In the genomic region with DNA sequence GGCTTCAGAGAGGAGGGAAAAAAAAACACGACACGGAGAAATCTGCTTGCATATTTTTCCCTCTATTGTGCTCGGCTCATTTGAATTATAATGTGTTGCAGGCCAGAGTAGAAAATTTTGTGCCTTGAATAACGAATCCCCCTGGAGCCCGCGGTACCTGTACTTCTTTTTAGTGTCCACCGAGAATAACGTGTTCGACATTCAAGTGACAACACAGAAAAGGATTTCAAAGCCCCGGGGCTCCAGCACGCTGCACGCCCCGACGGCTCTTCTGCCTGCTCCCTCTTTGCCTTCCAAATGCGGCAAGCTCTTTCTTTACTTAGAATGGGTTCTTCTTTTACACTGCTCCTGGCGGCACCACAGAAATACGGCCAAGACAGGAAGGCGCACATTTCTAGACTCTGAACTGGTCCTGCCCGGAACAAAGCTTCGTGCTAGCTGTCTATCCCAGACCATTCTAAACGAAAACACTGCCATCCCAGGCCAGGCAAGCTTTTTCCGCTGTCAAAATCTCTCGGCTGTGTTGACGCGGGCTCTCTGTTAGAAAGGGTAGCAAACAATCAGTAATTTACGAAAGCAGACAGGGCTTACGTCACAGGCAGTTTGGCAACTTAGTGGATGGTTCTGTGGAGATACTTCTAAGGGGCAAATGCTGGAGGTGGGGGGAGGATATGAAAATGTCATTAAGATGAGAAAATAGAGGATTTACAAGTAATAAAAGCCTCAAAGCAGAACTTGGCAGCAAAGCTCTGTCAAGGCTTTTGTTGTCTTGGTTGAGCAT, we compare ENCODE assay signal across 9 mouse cellular contexts.
DNase-seq lines count a peak whose midpoint lies in the region; ATAC-seq and TF ChIP-seq lines count a peak whose summit lies in the region.
"Had no signal": no experiment of that assay in that cellular context is flagged by ENCODE, and none has a peak within 500 bp of the region (broad histone marks: within the 10 kb centered on the region; RNA-seq: fewer than 3 reads in every experiment).

No protein-coding gene starts in this region.

- WGBS in liver, adult 2 months = 6% methylated on average over 27 of the region's 27 CpGs
- WGBS in embryonic facial prominence, embryonic 10.5 days = 2% methylated on average over 27 of the region's 27 CpGs
- WGBS in liver, embryonic 14.5 days (ENCODE audit: insufficient replicate concordance) = 6% methylated on average over 27 of the region's 27 CpGs

- peak overlapping the region; percentile 43; the same call in 1 of the 2 replicates for H3K4me3 ChIP-seq in liver, adult 2 months (ENCODE audit: insufficient read depth, low read depth, low read length)
- peak overlapping the region; percentile 53 for H3K4me3 ChIP-seq in embryonic facial prominence, embryonic 10.5 days
- no peak overlapping the region for H3K4me3 ChIP-seq in liver, embryonic 14.5 days (ENCODE audit: insufficient read depth in 1 of 2, low read depth in 2 of 2, low read length in 2 of 2)

- H3K27me3 ChIP-seq in liver, adult 2 months (ENCODE audit: control insufficient read depth, insufficient read depth, low read length) = peaks cover 6% of the 10 kb centered on the region; the same call in 1 of the 2 replicates
- peaks cover 49% of the 10 kb centered on the region for H3K27me3 ChIP-seq in embryonic facial prominence, embryonic 10.5 days (replicated peaks; ENCODE audit: low read depth, poor library complexity, severe bottlenecking)
- peaks cover 34% of the 10 kb centered on the region for H3K27me3 ChIP-seq in liver, embryonic 14.5 days (ENCODE audit: control insufficient read depth, insufficient read depth, low read length)
- H3K27me3 ChIP-seq: CH12.LX had no signal

- intact Hi-C loops in heart, postnatal 10 days (cut with DNase I) = no loop called here

- no peaks in the 10 kb centered on the region for H3K79me2 ChIP-seq in liver, adult 2 months (ENCODE audit: control insufficient read depth, insufficient read depth, low read length)

- H3K27ac ChIP-seq in liver, adult 2 months (replicated peaks; ENCODE audit: insufficient read depth, low read depth, low read length) = no peak overlapping the region
- peak overlapping the region; percentile 57 for H3K27ac ChIP-seq in embryonic facial prominence, embryonic 10.5 days (replicated peaks)
- no peak overlapping the region for H3K27ac ChIP-seq in liver, embryonic 14.5 days

- TF ChIP-seq CTCF in liver, adult 2 months (IDR thresholded peaks at IDR 0.05; ENCODE audit: low read depth, low read length) = no peak
- no peak for TF ChIP-seq CTCF in liver, embryonic 14.5 days (IDR thresholded peaks at IDR 0.05; ENCODE audit: low read depth)

- 0 out of 2 replicates have a peak overlapping the region, but pooled peaks have one; percentile 8 for H3K9ac ChIP-seq in liver, adult 2 months (ENCODE audit: low read depth, low read length)
- H3K9ac ChIP-seq in liver, embryonic 14.5 days (replicated peaks) = no peak overlapping the region

- peak; percentile 30 for DNase-seq in liver, adult 2 months (ENCODE audit: extremely low read depth, low read depth, low spot score)
- no peak for DNase-seq in liver
- DNase-seq in embryonic facial prominence, embryonic 10.5 days (ENCODE audit: low spot score) = peak; percentile 59
- DNase-seq in heart, postnatal 10 days = peak; percentile 37 to 41
- peak; percentile 45 to 59 for DNase-seq in kidney, postnatal 36 days
- no peak for DNase-seq in liver, embryonic 14.5 days (ENCODE audit: low read depth in 3 of 3, low spot score in 3 of 3)
- peak; percentile 63 for DNase-seq in neural tube, embryonic 10.5 days (ENCODE audit: extremely low spot score, low spot score)
- no peak for DNase-seq in gastrocnemius, postnatal 4 days (ENCODE audit: low spot score in 2 of 2)

- H3K4me2 ChIP-seq in liver, embryonic 14.5 days (ENCODE audit: low read depth) = peak overlapping the region; percentile 40

- no peak for ATAC-seq in liver, embryonic 14.5 days (ENCODE audit: insufficient read depth)

- no peaks in the 10 kb centered on the region for H3K9me3 ChIP-seq in embryonic facial prominence, embryonic 10.5 days
- no peaks in the 10 kb centered on the region for H3K9me3 ChIP-seq in liver, embryonic 14.5 days (ENCODE audit: control insufficient read depth, low read length)

- peaks cover 11% of the 10 kb centered on the region for H3K4me1 ChIP-seq in liver, adult 2 months (ENCODE audit: control insufficient read depth, insufficient read depth, low read length)
- H3K4me1 ChIP-seq in embryonic facial prominence, embryonic 10.5 days = peaks cover 29% of the 10 kb centered on the region
- no peaks in the 10 kb centered on the region for H3K4me1 ChIP-seq in liver, embryonic 14.5 days (replicated peaks; ENCODE audit: control insufficient read depth in 2 of 2, insufficient read depth in 2 of 2, low read length in 1 of 2)

- no peak for TF ChIP-seq EP300 in liver, embryonic 14.5 days (IDR thresholded peaks at IDR 0.05; ENCODE audit: low read depth)

- H3K36me3 ChIP-seq in liver, adult 2 months (ENCODE audit: control insufficient read depth, insufficient read depth, low read length) = no peaks in the 10 kb centered on the region
- H3K36me3 ChIP-seq in embryonic facial prominence, embryonic 10.5 days (replicated peaks) = no peaks in the 10 kb centered on the region
- H3K36me3 ChIP-seq in liver, embryonic 14.5 days (replicated peaks; ENCODE audit: control insufficient read depth, insufficient read depth, low read depth) = no peaks in the 10 kb centered on the region

- no peak for TF ChIP-seq POLR2A in liver, adult 2 months (IDR thresholded peaks at IDR 0.05; ENCODE audit: extremely low read depth, insufficient read depth, low read length)

Comparison
In these comparisons a context has a peak if more than half of its experiments do, and no peak if none do; other contexts are left out.
1. DNase-seq: peak in liver, adult 2 months (single experiment), embryonic facial prominence, embryonic 10.5 days (single experiment), heart, postnatal 10 days (2 of 2), kidney, postnatal 36 days (2 of 2) and neural tube, embryonic 10.5 days (single experiment); none in liver (single experiment), liver, embryonic 14.5 days (0 of 3) and gastrocnemius, postnatal 4 days (0 of 2).
2. H3K4me3 ChIP-seq: peak in liver, adult 2 months (single experiment) and embryonic facial prominence, embryonic 10.5 days (single experiment); none in liver, embryonic 14.5 days (0 of 2).